8 mouse cellular contexts compared by ENCODE assay signal in genomic region chr7:46607428-46608055, GRCm38 (mm10). TPM values are rescaled to one million over a fixed set of nuclear protein-coding genes. Genes with fewer than 3 reads are reported as not detected.
DNase-seq lines count a peak whose midpoint lies in the region; ATAC-seq and TF ChIP-seq lines count a peak whose summit lies in the region.

No protein-coding gene starts in this region.

- intact Hi-C loops in left cerebral cortex, postnatal 10 days (cut with DNase I), result loop anchor here (1.0 to 10.0 kb wide), 3 partner anchors 214 to 513 kb away; no protein-coding TSS in a partner anchor

- no peaks in the 10 kb centered on the region for H3K9me3 ChIP-seq in liver, embryonic 12.5 days (replicated peaks)
- H3K9me3 ChIP-seq in forebrain, embryonic 11.5 days (ENCODE audit: control insufficient read depth, low read length), result no peaks in the 10 kb centered on the region
- no peaks in the 10 kb centered on the region for H3K9me3 ChIP-seq in hindbrain, embryonic 11.5 days (ENCODE audit: control insufficient read depth, low read length)
- H3K9me3 ChIP-seq in midbrain, embryonic 11.5 days (ENCODE audit: control insufficient read depth, low read length), result no peaks in the 10 kb centered on the region

- peak; percentile 86 for TF ChIP-seq CTCF in brain, embryonic 14.5 days (IDR thresholded peaks at IDR 0.05; ENCODE audit: borderline replicate concordance, extremely low read depth, insufficient read depth, insufficient read length)

- WGBS in liver, embryonic 12.5 days (ENCODE audit: insufficient replicate concordance), result 42% methylated on average over 11 of the region's 11 CpGs
- 62% methylated on average over 11 of the region's 11 CpGs for WGBS in forebrain, embryonic 11.5 days
- 60% methylated on average over 11 of the region's 11 CpGs for WGBS in hindbrain, embryonic 11.5 days
- WGBS in midbrain, embryonic 11.5 days, result 60% methylated on average over 11 of the region's 11 CpGs

- H3K9ac ChIP-seq in liver, embryonic 12.5 days, result no peak overlapping the region
- no peak overlapping the region for H3K9ac ChIP-seq in forebrain, embryonic 11.5 days (ENCODE audit: low read length)
- H3K9ac ChIP-seq in hindbrain, embryonic 11.5 days (ENCODE audit: low read depth, low read length), result no peak overlapping the region
- no peak overlapping the region for H3K9ac ChIP-seq in midbrain, embryonic 11.5 days (ENCODE audit: low read length)

- H3K36me3 ChIP-seq in liver, embryonic 12.5 days, result no peaks in the 10 kb centered on the region
- no peaks in the 10 kb centered on the region for H3K36me3 ChIP-seq in forebrain, embryonic 11.5 days (ENCODE audit: control insufficient read depth, insufficient read depth, low read length)
- H3K36me3 ChIP-seq in hindbrain, embryonic 11.5 days (ENCODE audit: control insufficient read depth, insufficient read depth, low read length), result no peaks in the 10 kb centered on the region
- H3K36me3 ChIP-seq in midbrain, embryonic 11.5 days (ENCODE audit: control insufficient read depth, insufficient read depth, low read length), result no peaks in the 10 kb centered on the region
- H3K36me3 ChIP-seq in splenic B cell, adult 2 months (ENCODE audit: control insufficient read depth, insufficient read depth, low read length, poor library complexity, severe bottlenecking), result no peaks in the 10 kb centered on the region; the same call in none of the 2 replicates

- H3K27ac ChIP-seq in liver, embryonic 12.5 days, result no peak overlapping the region
- H3K27ac ChIP-seq in forebrain, embryonic 11.5 days (ENCODE audit: low read depth, low read length), result no peak overlapping the region
- H3K27ac ChIP-seq in hindbrain, embryonic 11.5 days (ENCODE audit: low read depth, low read length), result 0 out of 2 replicates have a peak overlapping the region, but pooled peaks have one; percentile 10
- no peak overlapping the region for H3K27ac ChIP-seq in midbrain, embryonic 11.5 days (ENCODE audit: low read depth, low read length)

- ATAC-seq in liver, embryonic 12.5 days, result no peak
- ATAC-seq in forebrain, embryonic 11.5 days (replicated peaks; ENCODE audit: low FRiP score), result peak; percentile 49; the same call in 1 of the 2 replicates
- ATAC-seq in hindbrain, embryonic 11.5 days (ENCODE audit: low FRiP score), result peak; percentile 28; the same call in 1 of the 2 replicates
- ATAC-seq in midbrain, embryonic 11.5 days (ENCODE audit: low FRiP score), result peak; percentile 62

- no peak overlapping the region for H3K4me2 ChIP-seq in liver, embryonic 12.5 days
- no peak overlapping the region for H3K4me2 ChIP-seq in forebrain, embryonic 11.5 days (ENCODE audit: low read depth, low read length, severe bottlenecking)
- no peak overlapping the region for H3K4me2 ChIP-seq in hindbrain, embryonic 11.5 days (replicated peaks; ENCODE audit: low read depth, low read length)
- H3K4me2 ChIP-seq in midbrain, embryonic 11.5 days, result no peak overlapping the region

- TF ChIP-seq POLR2A in brain, embryonic 14.5 days (IDR thresholded peaks at IDR 0.05; ENCODE audit: borderline replicate concordance, extremely low read depth, insufficient read depth, insufficient read length, poor library complexity, severe bottlenecking), result no peak

- H3K4me3 ChIP-seq in liver, embryonic 12.5 days, result no peak overlapping the region
- no peak overlapping the region for H3K4me3 ChIP-seq in forebrain, embryonic 11.5 days (ENCODE audit: low read depth, low read length)
- H3K4me3 ChIP-seq in hindbrain, embryonic 11.5 days (ENCODE audit: low read depth, low read length), result no peak overlapping the region
- H3K4me3 ChIP-seq in midbrain, embryonic 11.5 days (ENCODE audit: low read depth, low read length), result no peak overlapping the region

- peak; percentile 33 for DNase-seq in liver
- peak; percentile 88 for DNase-seq in brain, embryonic 14.5 days (ENCODE audit: low read depth)
- DNase-seq in forebrain, embryonic 11.5 days (ENCODE audit: low spot score), result peak; percentile 67
- peak; percentile 91 for DNase-seq in hindbrain, embryonic 11.5 days (ENCODE audit: low spot score)
- peak; percentile 73 to 77 for DNase-seq in left cerebral cortex, postnatal 10 days (ENCODE audit: extremely low spot score in 1 of 2, low spot score in 2 of 2)
- DNase-seq in midbrain, embryonic 11.5 days (ENCODE audit: low spot score, missing footprints), result peak; percentile 98
- peak; percentile 49 for DNase-seq in splenic B cell, adult 2 months (ENCODE audit: low read depth, low spot score)

- H3K27me3 ChIP-seq in liver, embryonic 12.5 days (replicated peaks), result no peaks in the 10 kb centered on the region
- no peaks in the 10 kb centered on the region for H3K27me3 ChIP-seq in forebrain, embryonic 11.5 days (ENCODE audit: control insufficient read depth, insufficient read depth, low read length)
- H3K27me3 ChIP-seq in hindbrain, embryonic 11.5 days (ENCODE audit: control insufficient read depth, insufficient read depth, low read length), result no peaks in the 10 kb centered on the region
- H3K27me3 ChIP-seq in midbrain, embryonic 11.5 days (ENCODE audit: control insufficient read depth, insufficient read depth, low read length), result no peaks in the 10 kb centered on the region
- no peaks in the 10 kb centered on the region for H3K27me3 ChIP-seq in splenic B cell, adult 2 months (ENCODE audit: control insufficient read depth, insufficient read depth, low read length, poor library complexity, severe bottlenecking)

- H3K4me1 ChIP-seq in liver, embryonic 12.5 days, result no peaks in the 10 kb centered on the region
- no peaks in the 10 kb centered on the region for H3K4me1 ChIP-seq in forebrain, embryonic 11.5 days (replicated peaks; ENCODE audit: control insufficient read depth, insufficient read depth, low read length)
- 0 out of 2 replicates have a peak, but pooled peaks cover 2% of the 10 kb centered on the region for H3K4me1 ChIP-seq in hindbrain, embryonic 11.5 days (replicated peaks; ENCODE audit: control insufficient read depth, insufficient read depth, low read length)
- no peaks in the 10 kb centered on the region for H3K4me1 ChIP-seq in midbrain, embryonic 11.5 days (ENCODE audit: control insufficient read depth, insufficient read depth, low read length)

RNA-seq across cellular contexts. Expression of gene Sergef, which starts 32.1 kb away (rescaled TPM):
- 8.9 and 9.7 TPM in 2 replicates for polyA plus RNA-seq in liver, embryonic 12.5 days (2016; fragmentation: Nextera tagmentation; extraction: Ambion mirVana)
- 30.8 and 32.8 TPM in 2 replicates for polyA plus RNA-seq in brain, embryonic 14.5 days (2012; rRNA removed)
- 17.6 and 18.7 TPM in 2 replicates for polyA plus RNA-seq in forebrain, embryonic 11.5 days (2014; fragmentation: Nextera tagmentation; extraction: Ambion mirVana)
- polyA plus RNA-seq in hindbrain, embryonic 11.5 days (2014; fragmentation: Nextera tagmentation; extraction: Ambion mirVana), result 14.4 and 16.0 TPM in 2 replicates
- total RNA-seq in left cerebral cortex, postnatal 10 days (2021), result 10 to 100 TPM; 57.3 to 61.3 TPM
- 14.3 and 15.7 TPM in 2 replicates for polyA plus RNA-seq in midbrain, embryonic 11.5 days (2014; fragmentation: Nextera tagmentation; extraction: Ambion mirVana)

Comparison
In these comparisons a context has a peak if more than half of its experiments do, and no peak if none do; other contexts are left out.
1. DNase-seq: peak in every context shown above with its lines; median percentile 98 in midbrain, embryonic 11.5 days; 91 in hindbrain, embryonic 11.5 days; 88 in brain, embryonic 14.5 days; 75 in left cerebral cortex, postnatal 10 days; 67 in forebrain, embryonic 11.5 days; 49 in splenic B cell, adult 2 months; 33 in liver.